Comparison of ENCODE assay signal across 8 mouse cellular contexts in genomic region chr15:102511285-102511833, GRCm38 (mm10). TPM values are rescaled to one million over a fixed set of nuclear protein-coding genes. Genes with fewer than 3 reads are reported as not detected.
DNase-seq lines count a peak whose midpoint lies in the region; ATAC-seq and TF ChIP-seq lines count a peak whose summit lies in the region.

No protein-coding gene starts in this region.

- peak overlapping the region; percentile 52 for H3K9ac ChIP-seq in lung, embryonic 16.5 days (ENCODE audit: low read length)
- H3K9ac ChIP-seq in liver, embryonic 13.5 days: no peak overlapping the region; the same call in 1 of the 2 replicates
- no peak overlapping the region for H3K9ac ChIP-seq in stomach, postnatal 0 days (ENCODE audit: low read length)

- ATAC-seq in lung, embryonic 16.5 days (ENCODE audit: low read depth): no peak
- 0 out of 2 replicates have a peak, but pooled peaks have one; percentile 16 for ATAC-seq in liver, embryonic 13.5 days (ENCODE audit: low read depth)
- ATAC-seq in stomach, postnatal 0 days (ENCODE audit: low FRiP score, low TSS enrichment): no peak
- ATAC-seq in monocyte, adult 5-6 weeks (replicated peaks; ENCODE audit: insufficient number of reproducible peaks, low FRiP score, low TSS enrichment, poor library complexity, severe bottlenecking): no peak

- H3K9me3 ChIP-seq in lung, embryonic 16.5 days (ENCODE audit: control insufficient read depth, low read length): no peaks in the 10 kb centered on the region
- no peaks in the 10 kb centered on the region for H3K9me3 ChIP-seq in liver, embryonic 13.5 days (replicated peaks)
- H3K9me3 ChIP-seq in stomach, postnatal 0 days (ENCODE audit: control insufficient read depth, low read length): no peaks in the 10 kb centered on the region

- no peaks in the 10 kb centered on the region for H3K27me3 ChIP-seq in cerebellum, adult 2 months (ENCODE audit: control insufficient read depth, insufficient read depth, low read length)
- no peaks in the 10 kb centered on the region for H3K27me3 ChIP-seq in lung, embryonic 16.5 days (ENCODE audit: control insufficient read depth, insufficient read depth, low read depth, low read length)
- peaks cover 25% of the 10 kb centered on the region for H3K27me3 ChIP-seq in liver, embryonic 13.5 days
- no peaks in the 10 kb centered on the region for H3K27me3 ChIP-seq in stomach, postnatal 0 days (ENCODE audit: control insufficient read depth, insufficient read depth, low read length)

- peak overlapping the region; percentile 94 for H3K4me2 ChIP-seq in lung, embryonic 16.5 days (ENCODE audit: low read depth, low read length)
- H3K4me2 ChIP-seq in liver, embryonic 13.5 days: peak overlapping the region; percentile 97
- H3K4me2 ChIP-seq in stomach, postnatal 0 days (replicated peaks; ENCODE audit: low read depth): peak overlapping the region; percentile 96

- H3K4me1 ChIP-seq in cerebellum, adult 2 months (ENCODE audit: control insufficient read depth, insufficient read depth, low read length): peaks cover 22% of the 10 kb centered on the region
- peaks cover 25% of the 10 kb centered on the region for H3K4me1 ChIP-seq in lung, embryonic 16.5 days (replicated peaks; ENCODE audit: control insufficient read depth, insufficient read depth, low read length)
- peaks cover 39% of the 10 kb centered on the region for H3K4me1 ChIP-seq in liver, embryonic 13.5 days (replicated peaks)
- H3K4me1 ChIP-seq in stomach, postnatal 0 days (replicated peaks; ENCODE audit: control insufficient read depth, insufficient read depth): no peaks in the 10 kb centered on the region

- peak; percentile 31 to 43 for DNase-seq in cerebellum, adult 2 months
- no peak for DNase-seq in cerebellum, postnatal 36 days
- no peak for DNase-seq in lung, postnatal 36 days
- DNase-seq in liver, embryonic 13.5 days: no peak
- DNase-seq in stomach, postnatal 0 days (ENCODE audit: low spot score): no peak
- DNase-seq in urinary bladder, postnatal 4 days (ENCODE audit: low spot score in 2 of 2): no peak

- H3K36me3 ChIP-seq in lung, embryonic 16.5 days (ENCODE audit: control insufficient read depth, insufficient read depth, low read length): no peaks in the 10 kb centered on the region
- H3K36me3 ChIP-seq in liver, embryonic 13.5 days: no peaks in the 10 kb centered on the region
- no peaks in the 10 kb centered on the region for H3K36me3 ChIP-seq in stomach, postnatal 0 days (ENCODE audit: control insufficient read depth, insufficient read depth, low read length)

- H3K4me3 ChIP-seq in cerebellum, adult 2 months (replicated peaks; ENCODE audit: insufficient read depth, low read depth, low read length): peak overlapping the region; percentile 5
- H3K4me3 ChIP-seq in lung, embryonic 16.5 days (ENCODE audit: low read length): peak overlapping the region; percentile 65
- H3K4me3 ChIP-seq in liver, embryonic 13.5 days (replicated peaks): 0 out of 2 replicates have a peak overlapping the region, but pooled peaks have one; percentile 68
- H3K4me3 ChIP-seq in stomach, postnatal 0 days (ENCODE audit: low read depth, low read length): no peak overlapping the region

- TF ChIP-seq CTCF in cerebellum, adult 2 months (IDR thresholded peaks at IDR 0.05; ENCODE audit: borderline replicate concordance, insufficient read depth, low read depth, low read length): no peak
- no peak for TF ChIP-seq CTCF in stomach, postnatal 0 days (IDR thresholded peaks at IDR 0.05; ENCODE audit: low read depth)

- no peak for TF ChIP-seq POLR2A in cerebellum, adult 2 months (IDR thresholded peaks at IDR 0.05; ENCODE audit: borderline replicate concordance, insufficient read depth, low read length)

- WGBS in cerebellum, adult 2 months: 3% methylated on average over 6 of the region's 6 CpGs
- 15% methylated on average over 6 of the region's 6 CpGs for WGBS in lung, embryonic 16.5 days
- 42% methylated on average over 6 of the region's 6 CpGs for WGBS in liver, embryonic 13.5 days (ENCODE audit: insufficient replicate concordance)
- WGBS in stomach, postnatal 0 days: 15% methylated on average over 6 of the region's 6 CpGs

- peak overlapping the region; percentile 70 for H3K27ac ChIP-seq in cerebellum, adult 2 months (ENCODE audit: insufficient read depth, low read length)
- no peak overlapping the region for H3K27ac ChIP-seq in lung, embryonic 16.5 days (ENCODE audit: low read length)
- no peak overlapping the region for H3K27ac ChIP-seq in liver, embryonic 13.5 days
- peak overlapping the region; percentile 67; the same call in 1 of the 2 replicates for H3K27ac ChIP-seq in stomach, postnatal 0 days (replicated peaks)

- TF ChIP-seq EP300 in stomach, postnatal 0 days (optimal IDR thresholded peaks at IDR 0.05): no peak

RNA-seq across cellular contexts. Expression of gene Map3k12, which starts 5.5 kb away (rescaled TPM):
- polyA plus RNA-seq in cerebellum, adult 2 months (2012; rRNA removed): 130 and 149 TPM in 2 replicates
- polyA plus RNA-seq in lung, embryonic 16.5 days (2015; fragmentation: Nextera tagmentation; extraction: Ambion mirVana): 12.5 and 13.2 TPM in 2 replicates
- polyA plus RNA-seq in liver, embryonic 13.5 days (2015; fragmentation: Nextera tagmentation; extraction: Ambion mirVana): 1.8 and 2.1 TPM in 2 replicates
- 3.3 and 3.9 TPM in 2 replicates for polyA plus RNA-seq in stomach, postnatal 0 days (2015; fragmentation: Nextera tagmentation; extraction: Ambion mirVana)
- 0.32 to 1.2 TPM (median 0.97 TPM) in 3 replicates for total RNA-seq in monocyte, adult 5-6 weeks (2017)

RNA-seq across cellular contexts. Expression of gene Tarbp2, which starts 6.6 kb away (rescaled TPM):
- 121 and 131 TPM in 2 replicates for polyA plus RNA-seq in cerebellum, adult 2 months (2012; rRNA removed)
- polyA plus RNA-seq in lung, embryonic 16.5 days (2015; fragmentation: Nextera tagmentation; extraction: Ambion mirVana): 73.4 and 77.0 TPM in 2 replicates
- polyA plus RNA-seq in liver, embryonic 13.5 days (2015; fragmentation: Nextera tagmentation; extraction: Ambion mirVana): 52.2 and 55.4 TPM in 2 replicates
- polyA plus RNA-seq in stomach, postnatal 0 days (2015; fragmentation: Nextera tagmentation; extraction: Ambion mirVana): 41.7 and 44.3 TPM in 2 replicates
- 16.2 to 27.3 TPM (median 20.8 TPM) in 3 replicates for total RNA-seq in monocyte, adult 5-6 weeks (2017)

RNA-seq across cellular contexts. Expression of gene Gm10337, which starts 7.8 kb away (rescaled TPM):
- polyA plus RNA-seq in cerebellum, adult 2 months (2012; rRNA removed): not detected in 2 replicates
- not detected in 2 replicates for polyA plus RNA-seq in lung, embryonic 16.5 days (2015; fragmentation: Nextera tagmentation; extraction: Ambion mirVana)
- not detected in 2 replicates for polyA plus RNA-seq in liver, embryonic 13.5 days (2015; fragmentation: Nextera tagmentation; extraction: Ambion mirVana)
- polyA plus RNA-seq in stomach, postnatal 0 days (2015; fragmentation: Nextera tagmentation; extraction: Ambion mirVana): not detected in 2 replicates
- total RNA-seq in monocyte, adult 5-6 weeks (2017): not detected in 3 replicates

RNA-seq across cellular contexts. Expression of gene Npff, which starts 13.4 kb away (rescaled TPM):
- polyA plus RNA-seq in cerebellum, adult 2 months (2012; rRNA removed): 8.5 and 10.4 TPM in 2 replicates
- polyA plus RNA-seq in lung, embryonic 16.5 days (2015; fragmentation: Nextera tagmentation; extraction: Ambion mirVana): 4.4 and 4.5 TPM in 2 replicates
- polyA plus RNA-seq in liver, embryonic 13.5 days (2015; fragmentation: Nextera tagmentation; extraction: Ambion mirVana): 0.93 and 1.1 TPM in 2 replicates
- 1.1 and 1.3 TPM in 2 replicates for polyA plus RNA-seq in stomach, postnatal 0 days (2015; fragmentation: Nextera tagmentation; extraction: Ambion mirVana)
- total RNA-seq in monocyte, adult 5-6 weeks (2017): 2.3 to 5.9 TPM in 2 of 3 replicates, not detected in the other

RNA-seq across cellular contexts. Expression of gene Pcbp2, which starts 41.0 kb away (rescaled TPM):
- 539 and 562 TPM in 2 replicates for polyA plus RNA-seq in cerebellum, adult 2 months (2012; rRNA removed)
- 199 and 204 TPM in 2 replicates for polyA plus RNA-seq in lung, embryonic 16.5 days (2015; fragmentation: Nextera tagmentation; extraction: Ambion mirVana)
- 91.4 and 92.1 TPM in 2 replicates for polyA plus RNA-seq in liver, embryonic 13.5 days (2015; fragmentation: Nextera tagmentation; extraction: Ambion mirVana)
- polyA plus RNA-seq in stomach, postnatal 0 days (2015; fragmentation: Nextera tagmentation; extraction: Ambion mirVana): 90.7 and 96.2 TPM in 2 replicates
- total RNA-seq in monocyte, adult 5-6 weeks (2017): 106 to 183 TPM (median 119 TPM) in 3 replicates

Comparison
In these comparisons a context has a peak if more than half of its experiments do, and no peak if none do; other contexts are left out.
1. DNase-seq: peak in cerebellum, adult 2 months (2 of 2); none in cerebellum, postnatal 36 days (0 of 2), lung, postnatal 36 days (single experiment), liver, embryonic 13.5 days (single experiment), stomach, postnatal 0 days (single experiment) and urinary bladder, postnatal 4 days (0 of 2).
2. H3K27ac ChIP-seq: peak in cerebellum, adult 2 months (single experiment) and stomach, postnatal 0 days (single experiment); none in lung, embryonic 16.5 days (single experiment) and liver, embryonic 13.5 days (single experiment).
3. Peak in every context shown above with its lines, with median percentiles within 50 percentile points of each other: H3K4me2 ChIP-seq.